Mouse (Mus musculus) stomach, embryonic 14.5 days (tissue): ENCODE measurements around the gene Adarb2. TPM values are rescaled to one million over a fixed set of nuclear protein-coding genes. Genes with fewer than 3 reads are reported as not detected.
"Not testable (repeated sequence)": the region's sequence is repeated elsewhere in the genome, so short reads cannot be mapped to it uniquely, and the experiment has no call there.

Experiments used
- ATAC-seq: fragments of 200-750 bp; cut with Nextera tagmentation; 2 replicates; pipeline ENCODE4 v1.8.0; 2017; ENCODE audit warnings: low read depth, moderate TSS enrichment; ENCODE audit not compliant: insufficient number of reproducible peaks, insufficient read depth, low FRiP score
- H3K27ac ChIP-seq: fragments of 300-500 bp; sonication (generic); 2 replicates; pipeline ENCODE4 v1.5.1; 2014; ENCODE audit warnings: mild to moderate bottlenecking, low read length, moderate library complexity, mixed read lengths
- H3K27me3 ChIP-seq: fragments of 300-500 bp; sonication (generic); 2 replicates; pipeline ENCODE4 v1.6.1; 2014; ENCODE audit warnings: low read length, control low read depth, mixed read lengths; ENCODE audit not compliant: control insufficient read depth, insufficient read depth
- H3K36me3 ChIP-seq: fragments of 300-500 bp; sonication (generic); 2 replicates; pipeline ENCODE4 v1.6.1; 2014; ENCODE audit warnings: mild to moderate bottlenecking, control low read depth, low read length, moderate library complexity, mixed read lengths; ENCODE audit not compliant: control insufficient read depth, insufficient read depth
- H3K4me1 ChIP-seq: fragments of 300-500 bp; sonication (generic); 2 replicates; pipeline ENCODE4 v1.6.1; 2014; ENCODE audit warnings: low read length, control low read depth, mixed read lengths; ENCODE audit not compliant: control insufficient read depth, insufficient read depth
- H3K4me2 ChIP-seq: fragments of 300-500 bp; sonication (generic); replicated peaks from 2 replicates; pipeline ENCODE4 v1.6.1; 2014; ENCODE audit warnings: low read depth, low read length, control low read depth
- H3K4me3 ChIP-seq: fragments of 300-500 bp; sonication (generic); 2 replicates; pipeline ENCODE4 v1.5.1; 2014; ENCODE audit warnings: low read depth, low read length, control low read depth
- H3K9ac ChIP-seq: fragments of 300-500 bp; sonication (generic); replicated peaks from 2 replicates; pipeline ENCODE4 v1.6.1; 2014; ENCODE audit warnings: low read depth, mild to moderate bottlenecking, control low read depth, low read length, moderate library complexity, mixed read lengths
- H3K9me3 ChIP-seq: fragments of 300-500 bp; sonication (generic); 2 replicates; pipeline ENCODE4 v1.6.1; 2016; ENCODE audit warnings: low read depth, low read length, control low read depth; ENCODE audit not compliant: control insufficient read depth
- WGBS: fragments of 180-500 bp; shearing (Covaris S2); extraction: QIAGEN DNeasy Blood & Tissue Kit; methylation state at CpG from one replicate; pipeline ENCODE4 v1.1.7; 2014; 5-methylcytosine and 5-hydroxymethylcytosine counted together
- polyA plus RNA-seq: library from polyadenylated mRNA; unstranded; fragments of >200 nt; fragmentation: Nextera tagmentation; extraction: Ambion mirVana; gene quantifications from 2 replicates; pipeline ENCODE4 v1.2.1, GENCODE M21; 2014

Adarb2 gene
- polyA plus RNA-seq, 1 experiment from 2014 or later = 1.3 TPM

- Histone ChIP-seq H3K27me3 (no peaks in the 10 kb centered on the region), H3K9me3 (no peaks in the 10 kb centered on the region), H3K27ac (no peak overlapping the region), H3K4me3 (no peak overlapping the region), H3K4me1 (no peaks in the 10 kb centered on the region), H3K9ac (no peak overlapping the region), H3K36me3 (no peaks in the 10 kb centered on the region), H3K4me2 (no peak overlapping the region)
- 75% methylated on average over 2 of the region's 2 CpGs for WGBS
- no peak for ATAC-seq
Measured at GRCm38 (mm10) chr13:8605645-8606044, 403.0 kb downstream of the Adarb2 start.

- no peaks in the 10 kb centered on the region for H3K4me1 ChIP-seq
- H3K9ac ChIP-seq = no peak overlapping the region
- H3K4me2 ChIP-seq = no peak overlapping the region
- H3K27me3 ChIP-seq = no peaks in the 10 kb centered on the region
- H3K36me3 ChIP-seq = no peaks in the 10 kb centered on the region
- H3K9me3 ChIP-seq = no peaks in the 10 kb centered on the region
- H3K4me3 ChIP-seq = no peak overlapping the region
- WGBS = 53% methylated on average over 12 of the region's 12 CpGs
- H3K27ac ChIP-seq = no peak overlapping the region
- no peak for ATAC-seq
Measured at GRCm38 (mm10) chr13:8608040-8608439, 405.4 kb downstream of the Adarb2 start.

- H3K4me3 ChIP-seq, H3K36me3 ChIP-seq, H3K4me2 ChIP-seq, H3K9me3 ChIP-seq, H3K27me3 ChIP-seq, H3K9ac ChIP-seq, ATAC-seq, H3K27ac ChIP-seq, H3K4me1 ChIP-seq: not testable (repeated sequence)
- WGBS = 86% methylated on average over 6 of the region's 6 CpGs
Measured at GRCm38 (mm10) chr13:8608918-8609317, 406.3 kb downstream of the Adarb2 start.

- WGBS = 68% methylated on average over 8 of the region's 8 CpGs
- Histone ChIP-seq H3K9me3 (no peaks in the 10 kb centered on the region), H3K4me1 (no peaks in the 10 kb centered on the region), H3K9ac (no peak overlapping the region), H3K27ac (no peak overlapping the region), H3K4me2 (no peak overlapping the region), H3K27me3 (no peaks in the 10 kb centered on the region), H3K4me3 (no peak overlapping the region), H3K36me3 (no peaks in the 10 kb centered on the region)
- no peak for ATAC-seq
Measured at GRCm38 (mm10) chr13:8610956-8611355, 408.3 kb downstream of the Adarb2 start.

- ATAC-seq = no peak
- WGBS = 49% methylated on average over 14 of the region's 14 CpGs
- no peak overlapping the region for H3K4me3 ChIP-seq
- H3K27ac ChIP-seq = no peak overlapping the region
- no peaks in the 10 kb centered on the region for H3K4me1 ChIP-seq
- no peaks in the 10 kb centered on the region for H3K9me3 ChIP-seq
- H3K9ac ChIP-seq = no peak overlapping the region
- no peak overlapping the region for H3K4me2 ChIP-seq
- H3K36me3 ChIP-seq = no peaks in the 10 kb centered on the region
- no peaks in the 10 kb centered on the region for H3K27me3 ChIP-seq
Measured at GRCm38 (mm10) chr13:8612618-8613391, 410.1 kb downstream of the Adarb2 start.

GRCm38 (mm10) chr13:8616685-8617084 lies 414.0 kb downstream of the Adarb2 start:
- H3K4me1 ChIP-seq = no peaks in the 10 kb centered on the region
- H3K4me2 ChIP-seq = no peak overlapping the region
- no peaks in the 10 kb centered on the region for H3K27me3 ChIP-seq
- no peak for ATAC-seq
- H3K36me3 ChIP-seq = no peaks in the 10 kb centered on the region
- no peak overlapping the region for H3K9ac ChIP-seq
- no peak overlapping the region for H3K4me3 ChIP-seq
- H3K27ac ChIP-seq = no peak overlapping the region
- no peaks in the 10 kb centered on the region for H3K9me3 ChIP-seq
- WGBS = 74% methylated on average over 1 of the region's 1 CpGs

- Histone ChIP-seq H3K27ac (no peak overlapping the region), H3K9me3 (no peaks in the 10 kb centered on the region), H3K9ac (no peak overlapping the region), H3K4me2 (no peak overlapping the region), H3K36me3 (no peaks in the 10 kb centered on the region), H3K4me1 (no peaks in the 10 kb centered on the region), H3K4me3 (no peak overlapping the region), H3K27me3 (no peaks in the 10 kb centered on the region)
- no peak for ATAC-seq
- WGBS = 76% methylated on average over 2 of the region's 2 CpGs
Measured at GRCm38 (mm10) chr13:8622263-8622662, 419.6 kb downstream of the Adarb2 start.

GRCm38 (mm10) chr13:8629565-8629964 lies 426.9 kb downstream of the Adarb2 start:
- Histone ChIP-seq H3K4me2 (no peak overlapping the region), H3K36me3 (no peaks in the 10 kb centered on the region), H3K4me1 (no peaks in the 10 kb centered on the region), H3K27ac (no peak overlapping the region), H3K9me3 (no peaks in the 10 kb centered on the region), H3K27me3 (no peaks in the 10 kb centered on the region), H3K4me3 (no peak overlapping the region), H3K9ac (no peak overlapping the region)
- WGBS = 84% methylated on average over 6 of the region's 6 CpGs
- no peak for ATAC-seq

- Histone ChIP-seq H3K9ac (no peak overlapping the region), H3K4me3 (no peak overlapping the region), H3K4me1 (no peaks in the 10 kb centered on the region), H3K9me3 (no peaks in the 10 kb centered on the region), H3K4me2 (no peak overlapping the region), H3K36me3 (no peaks in the 10 kb centered on the region), H3K27ac (no peak overlapping the region), H3K27me3 (no peaks in the 10 kb centered on the region)
- no peak for ATAC-seq
- 85% methylated on average over 1 of the region's 1 CpGs for WGBS
Measured at GRCm38 (mm10) chr13:8631618-8632017, 429.0 kb downstream of the Adarb2 start.
